In the genomic region with DNA sequence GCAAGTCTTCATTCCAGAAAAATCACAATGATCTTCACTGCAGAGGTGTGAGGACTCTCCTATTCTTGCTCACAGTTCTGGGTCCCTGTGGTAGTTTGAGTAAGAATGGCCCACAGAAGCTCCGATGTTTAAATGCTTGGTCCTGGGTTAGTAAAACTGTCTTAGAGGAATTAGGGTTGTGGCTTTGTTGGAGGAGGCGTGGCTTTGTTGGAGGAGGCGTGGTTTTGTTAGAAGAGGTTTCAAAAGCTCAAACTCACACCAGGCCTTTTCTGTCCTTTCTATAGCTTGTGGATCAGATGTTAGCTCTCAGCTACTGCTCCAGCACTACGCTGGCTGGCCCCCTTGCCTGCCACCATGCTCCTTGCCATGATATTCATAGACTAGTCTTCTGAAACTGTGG, we compare ENCODE assay signal across 13 mouse cellular contexts. TPM values are rescaled to one million over a fixed set of nuclear protein-coding genes. Genes with fewer than 3 reads are reported as not detected.
DNase-seq lines count a peak whose midpoint lies in the region; ATAC-seq and TF ChIP-seq lines count a peak whose summit lies in the region.
"Had no signal": no experiment of that assay in that cellular context is flagged by ENCODE, and none has a peak within 500 bp of the region (broad histone marks: within the 10 kb centered on the region; RNA-seq: fewer than 3 reads in every experiment).

No protein-coding gene starts in this region.

- H3K4me1 ChIP-seq in kidney, adult 2 months (ENCODE audit: control insufficient read depth, insufficient read depth, low read length), result no peaks in the 10 kb centered on the region
- peaks cover 10% of the 10 kb centered on the region; the same call in 1 of the 2 replicates for H3K4me1 ChIP-seq in spleen, adult 2 months (ENCODE audit: control insufficient read depth, insufficient read depth, insufficient read length)
- H3K4me1 ChIP-seq in embryonic facial prominence, embryonic 15.5 days, result peaks cover 21% of the 10 kb centered on the region
- peaks cover 11% of the 10 kb centered on the region; the same call in 1 of the 2 replicates for H3K4me1 ChIP-seq in stomach, embryonic 14.5 days (ENCODE audit: control insufficient read depth, insufficient read depth, low read length)
- H3K4me1 ChIP-seq: forebrain, embryonic 12.5 days; midbrain, embryonic 13.5 days had no signal

- no peaks in the 10 kb centered on the region for H3K9me3 ChIP-seq in embryonic facial prominence, embryonic 15.5 days (replicated peaks)
- H3K9me3 ChIP-seq in stomach, embryonic 14.5 days (ENCODE audit: control insufficient read depth, low read depth, low read length), result no peaks in the 10 kb centered on the region
- H3K9me3 ChIP-seq: forebrain, embryonic 12.5 days; hindbrain, embryonic 10.5 days; limb, embryonic 12.5 days; midbrain, embryonic 13.5 days had no signal

- WGBS in kidney, adult 2 months, result 42% methylated on average over 4 of the region's 4 CpGs
- 31% methylated on average over 4 of the region's 4 CpGs for WGBS in spleen, adult 2 months
- WGBS in embryonic facial prominence, embryonic 15.5 days, result 36% methylated on average over 4 of the region's 4 CpGs
- 45% methylated on average over 4 of the region's 4 CpGs for WGBS in stomach, embryonic 14.5 days

- no peak for TF ChIP-seq CTCF in kidney, adult 2 months (conservative IDR thresholded peaks at IDR 0.05; ENCODE audit: insufficient read depth, insufficient read length, low read depth, low read length)
- no peak for TF ChIP-seq CTCF in spleen, adult 2 months (IDR thresholded peaks at IDR 0.05; ENCODE audit: extremely low read depth, insufficient read depth, insufficient read length, insufficient replicate concordance)

- peak; percentile 10 for DNase-seq in kidney, adult 2 months
- DNase-seq in kidney, adult 9 months, result no peak
- no peak for DNase-seq in spleen, adult 2 months (ENCODE audit: low read depth in 1 of 2, low spot score in 2 of 2)
- no peak for DNase-seq in spleen, postnatal 14 days (ENCODE audit: low spot score in 2 of 2)
- no peak for DNase-seq in layer of hippocampus, adult 11-12 months (ENCODE audit: low spot score)
- no peak for DNase-seq in adrenal gland, adult 8-10 months

- H3K27me3 ChIP-seq in kidney, adult 2 months (replicated peaks; ENCODE audit: control insufficient read depth, insufficient read depth, low read length), result no peaks in the 10 kb centered on the region
- no peaks in the 10 kb centered on the region for H3K27me3 ChIP-seq in spleen, adult 2 months (ENCODE audit: control insufficient read depth, insufficient read depth, low read length)
- H3K27me3 ChIP-seq in embryonic facial prominence, embryonic 15.5 days, result peaks cover 4% of the 10 kb centered on the region; the same call in 1 of the 2 replicates
- H3K27me3 ChIP-seq in stomach, embryonic 14.5 days (ENCODE audit: control insufficient read depth, insufficient read depth, low read length), result no peaks in the 10 kb centered on the region
- H3K27me3 ChIP-seq: forebrain, embryonic 12.5 days; limb, embryonic 12.5 days; midbrain, embryonic 13.5 days had no signal

- H3K27ac ChIP-seq in kidney, adult 2 months (ENCODE audit: insufficient read depth, low read depth, low read length), result no peak overlapping the region
- no peak overlapping the region for H3K27ac ChIP-seq in spleen, adult 2 months (ENCODE audit: insufficient read depth, low read length)
- no peak overlapping the region for H3K27ac ChIP-seq in embryonic facial prominence, embryonic 15.5 days (replicated peaks)
- no peak overlapping the region for H3K27ac ChIP-seq in stomach, embryonic 14.5 days (ENCODE audit: low read length)
- H3K27ac ChIP-seq: forebrain, embryonic 12.5 days; hindbrain, embryonic 10.5 days; layer of hippocampus, adult 2 months; limb, embryonic 12.5 days; midbrain, embryonic 13.5 days had no signal

- ATAC-seq in embryonic facial prominence, embryonic 15.5 days (ENCODE audit: insufficient number of reproducible peaks, low FRiP score, low TSS enrichment, low read depth), result no peak
- ATAC-seq in stomach, embryonic 14.5 days (ENCODE audit: insufficient number of reproducible peaks, insufficient read depth, low FRiP score, low read depth), result no peak
- ATAC-seq: midbrain, embryonic 13.5 days had no signal

- H3K36me3 ChIP-seq in kidney, adult 2 months (ENCODE audit: control insufficient read depth, insufficient read depth, low read length), result no peaks in the 10 kb centered on the region
- H3K36me3 ChIP-seq in spleen, adult 2 months (ENCODE audit: control insufficient read depth, insufficient read depth, low read length), result no peaks in the 10 kb centered on the region
- no peaks in the 10 kb centered on the region for H3K36me3 ChIP-seq in embryonic facial prominence, embryonic 15.5 days
- H3K36me3 ChIP-seq in stomach, embryonic 14.5 days (ENCODE audit: control insufficient read depth, insufficient read depth, low read length), result no peaks in the 10 kb centered on the region
- H3K36me3 ChIP-seq: forebrain, embryonic 12.5 days; hindbrain, embryonic 10.5 days; limb, embryonic 12.5 days; midbrain, embryonic 13.5 days had no signal

- H3K9ac ChIP-seq in embryonic facial prominence, embryonic 15.5 days, result no peak overlapping the region
- no peak overlapping the region for H3K9ac ChIP-seq in stomach, embryonic 14.5 days (replicated peaks; ENCODE audit: low read depth, low read length)
- H3K9ac ChIP-seq: forebrain, embryonic 12.5 days; limb, embryonic 12.5 days; midbrain, embryonic 13.5 days had no signal

- no peak for TF ChIP-seq POLR2A in kidney, adult 2 months (IDR thresholded peaks at IDR 0.05; ENCODE audit: low read depth, low read length)
- TF ChIP-seq POLR2A in spleen, adult 2 months (IDR thresholded peaks at IDR 0.05; ENCODE audit: low read depth, low read length), result no peak

- 0 out of 2 replicates have a peak overlapping the region, but pooled peaks have one; percentile 13 for H3K4me2 ChIP-seq in embryonic facial prominence, embryonic 15.5 days (replicated peaks)
- H3K4me2 ChIP-seq in stomach, embryonic 14.5 days (replicated peaks; ENCODE audit: low read depth, low read length), result 0 out of 2 replicates have a peak overlapping the region, but pooled peaks have one; percentile 18
- H3K4me2 ChIP-seq: forebrain, embryonic 12.5 days; limb, embryonic 12.5 days; midbrain, embryonic 13.5 days had no signal

- no peak overlapping the region for H3K4me3 ChIP-seq in kidney, adult 2 months (ENCODE audit: insufficient read depth, low read depth, low read length)
- 0 out of 2 replicates have a peak overlapping the region, but pooled peaks have one; percentile 8 for H3K4me3 ChIP-seq in spleen, adult 2 months (ENCODE audit: extremely low read depth, insufficient read depth, insufficient read length)
- H3K4me3 ChIP-seq in embryonic facial prominence, embryonic 15.5 days (replicated peaks), result no peak overlapping the region
- H3K4me3 ChIP-seq in stomach, embryonic 14.5 days (ENCODE audit: low read depth, low read length), result no peak overlapping the region
- H3K4me3 ChIP-seq: forebrain, embryonic 12.5 days; hindbrain, embryonic 10.5 days; layer of hippocampus, adult 2 months; limb, embryonic 12.5 days; midbrain, embryonic 13.5 days had no signal

RNA-seq across cellular contexts. Expression of a gene that starts 27.6 kb away (rescaled TPM):
- polyA plus RNA-seq in kidney, adult 2 months (2012; rRNA removed), result 0.69 and 1.1 TPM in 2 replicates
- polyA plus RNA-seq in spleen, adult 2 months (2012; rRNA removed), result 4.5 and 10.9 TPM in 2 replicates
- 3.8 and 5.2 TPM in 2 replicates for polyA plus RNA-seq in embryonic facial prominence, embryonic 15.5 days (2015; fragmentation: Nextera tagmentation; extraction: Ambion mirVana)
- polyA plus RNA-seq in stomach, embryonic 14.5 days (2014; fragmentation: Nextera tagmentation; extraction: Ambion mirVana), result 1.2 and 2.3 TPM in 2 replicates
- total RNA-seq in adrenal gland, adult 8-10 months (2022), result under 1 TPM; 0.30 to 0.80 (median 0.60) TPM

RNA-seq across cellular contexts. Expression of a gene that starts 57.8 kb away (rescaled TPM):
- 20.2 and 24.6 TPM in 2 replicates for polyA plus RNA-seq in kidney, adult 2 months (2012; rRNA removed)
- 42.7 and 44.5 TPM in 2 replicates for polyA plus RNA-seq in spleen, adult 2 months (2012; rRNA removed)
- polyA plus RNA-seq in embryonic facial prominence, embryonic 15.5 days (2015; fragmentation: Nextera tagmentation; extraction: Ambion mirVana), result 99.0 and 102 TPM in 2 replicates
- 128 and 134 TPM in 2 replicates for polyA plus RNA-seq in stomach, embryonic 14.5 days (2014; fragmentation: Nextera tagmentation; extraction: Ambion mirVana)
- 10 to 100 TPM; 67.5 to 78.3 (median 72.4) TPM for total RNA-seq in adrenal gland, adult 8-10 months (2022)
